Mouse (Mus musculus) heart, embryonic 11.5 days (tissue): ENCODE results near the gene Neto2. TPM values are rescaled to one million over a fixed set of nuclear protein-coding genes. Genes with fewer than 3 reads are reported as not detected.

Experiments used
- ATAC-seq: fragments of 200-750 bp; cut with Nextera tagmentation; replicated peaks from 2 replicates; pipeline ENCODE4 v1.8.0; 2017; ENCODE audit warnings: moderate library complexity; ENCODE audit not compliant: insufficient number of reproducible peaks, low FRiP score, low TSS enrichment
- H3K27ac ChIP-seq: fragments of 300-500 bp; sonication (generic); 2 replicates; pipeline ENCODE4 v1.5.1; 2014; ENCODE audit warnings: mild to moderate bottlenecking, low read depth, low read length
- H3K27me3 ChIP-seq: fragments of 300-500 bp; sonication (generic); 2 replicates; pipeline ENCODE4 v1.6.1; 2014; ENCODE audit warnings: mild to moderate bottlenecking, low read length, mixed read lengths; ENCODE audit not compliant: control insufficient read depth, insufficient read depth
- H3K36me3 ChIP-seq: fragments of 300-500 bp; sonication (generic); 2 replicates; pipeline ENCODE4 v1.6.1; 2014; ENCODE audit warnings: mild to moderate bottlenecking, low read length, moderate library complexity, mixed read lengths; ENCODE audit not compliant: control insufficient read depth, insufficient read depth
- H3K4me1 ChIP-seq: fragments of 300-500 bp; sonication (generic); 2 replicates; pipeline ENCODE4 v1.6.1; 2014; ENCODE audit warnings: low read length; ENCODE audit not compliant: control insufficient read depth, insufficient read depth
- H3K4me2 ChIP-seq: fragments of 300-500 bp; sonication (generic); 2 replicates; pipeline ENCODE4 v1.6.1; 2014; ENCODE audit warnings: mild to moderate bottlenecking, moderate library complexity
- H3K4me3 ChIP-seq: fragments of 300-500 bp; sonication (generic); 2 replicates; pipeline ENCODE4 v1.5.1; 2014; ENCODE audit warnings: low read depth, low read length
- H3K9ac ChIP-seq: fragments of 300-500 bp; sonication (generic); 2 replicates; pipeline ENCODE4 v1.6.1; 2014; ENCODE audit warnings: mild to moderate bottlenecking, low read depth, low read length, moderate library complexity
- H3K9me3 ChIP-seq: fragments of 300-500 bp; sonication (generic); replicated peaks from 2 replicates; pipeline ENCODE4 v1.6.1; 2016; ENCODE audit warnings: low read length; ENCODE audit not compliant: control insufficient read depth
- WGBS: fragments of 180-500 bp; shearing (Covaris S2); extraction: QIAGEN DNeasy Blood & Tissue Kit; methylation state at CpG from one replicate; pipeline ENCODE4 v1.1.7; 2014; ENCODE audit not compliant: insufficient replicate concordance; 5-methylcytosine and 5-hydroxymethylcytosine counted together
- polyA plus RNA-seq: library from polyadenylated mRNA; unstranded; fragments of >200 nt; fragmentation: Nextera tagmentation; extraction: Ambion mirVana; gene quantifications from 2 replicates; pipeline ENCODE4 v1.2.1, GENCODE M21; 2014

Gene Neto2
- polyA plus RNA-seq, 1 experiment from 2014 or later = 6.9 TPM

DNA sequence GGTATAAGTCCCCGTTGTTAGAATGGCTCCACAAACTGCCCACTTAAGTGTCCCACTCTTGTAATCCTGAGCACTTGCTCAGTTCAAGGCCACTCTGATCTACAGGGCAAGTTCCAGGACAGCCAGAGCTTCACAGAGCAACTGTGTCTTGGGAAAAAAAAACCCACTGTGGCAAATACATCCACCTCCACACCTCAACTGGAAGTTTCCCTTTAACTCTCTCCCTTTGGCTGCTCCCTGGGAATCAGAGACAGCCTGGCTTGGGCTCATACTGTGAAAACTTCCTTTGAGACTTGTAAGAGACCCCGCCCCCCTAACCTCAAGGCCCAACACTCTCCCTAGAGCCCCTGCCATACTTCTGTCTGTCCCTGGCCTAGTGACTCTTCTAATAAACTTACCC is 91.9 kb downstream of the Neto2 start:
- no peak overlapping the region for H3K4me3 ChIP-seq
- no peak overlapping the region for H3K9ac ChIP-seq
- H3K4me2 ChIP-seq = no peak overlapping the region
- no peak overlapping the region for H3K27ac ChIP-seq
- no peak for ATAC-seq
- H3K27me3 ChIP-seq = no peaks in the 10 kb centered on the region
- no peaks in the 10 kb centered on the region for H3K4me1 ChIP-seq
- no peaks in the 10 kb centered on the region for H3K36me3 ChIP-seq
- no peaks in the 10 kb centered on the region for H3K9me3 ChIP-seq
- WGBS = 76% methylated on average over 2 of the region's 2 CpGs

DNA sequence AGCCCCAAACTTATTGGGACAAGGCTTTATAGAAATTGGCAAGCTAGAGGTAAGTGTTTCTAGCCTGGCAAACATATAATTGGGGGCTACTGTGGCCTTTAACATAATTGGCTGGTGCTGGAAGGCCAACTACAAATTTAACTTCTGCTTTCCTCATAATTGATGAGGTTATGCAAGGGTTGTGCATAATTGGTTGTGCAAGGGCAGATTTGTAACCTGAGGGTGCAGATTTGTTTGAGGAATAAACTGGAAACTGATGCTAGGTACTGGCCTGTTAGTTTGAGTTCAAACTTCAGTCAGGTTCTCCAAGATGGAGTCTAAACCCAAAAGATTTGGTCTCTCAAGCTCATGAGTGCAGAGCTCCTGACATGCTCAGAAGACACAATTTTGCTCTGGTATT is 92.9 kb downstream of the Neto2 start:
- H3K9me3 ChIP-seq = no peaks in the 10 kb centered on the region
- H3K9ac ChIP-seq = no peak overlapping the region
- no peaks in the 10 kb centered on the region for H3K4me1 ChIP-seq
- H3K4me2 ChIP-seq = no peak overlapping the region
- ATAC-seq = no peak
- no peaks in the 10 kb centered on the region for H3K27me3 ChIP-seq
- no peak overlapping the region for H3K4me3 ChIP-seq
- no peaks in the 10 kb centered on the region for H3K36me3 ChIP-seq
- H3K27ac ChIP-seq = no peak overlapping the region

DNA sequence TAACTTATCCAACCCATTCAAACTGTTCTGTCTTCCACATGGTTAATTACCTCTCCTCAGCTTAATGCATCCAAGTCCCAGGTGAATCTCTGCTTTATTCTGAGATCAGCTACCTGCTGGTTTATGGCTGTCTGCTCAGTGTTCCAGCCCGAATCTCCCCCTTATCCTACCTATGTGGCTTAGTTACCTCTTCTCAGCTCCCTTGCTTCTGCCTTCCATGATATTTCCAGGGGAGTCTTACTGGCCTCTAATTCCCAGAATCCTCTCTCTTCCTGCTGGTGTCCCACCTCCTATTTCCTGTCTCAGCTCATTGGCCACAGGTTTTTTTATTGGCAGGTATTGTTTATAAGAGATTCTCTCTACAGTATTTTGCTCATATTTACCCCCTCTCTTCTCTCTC is 93.8 kb downstream of the Neto2 start:
- no peak for ATAC-seq
- Histone ChIP-seq H3K4me3 (no peak overlapping the region), H3K4me2 (no peak overlapping the region), H3K27me3 (no peaks in the 10 kb centered on the region), H3K9ac (no peak overlapping the region), H3K36me3 (no peaks in the 10 kb centered on the region), H3K27ac (no peak overlapping the region), H3K9me3 (no peaks in the 10 kb centered on the region), H3K4me1 (no peaks in the 10 kb centered on the region)
- WGBS = 84% methylated on average over 1 of the region's 1 CpGs

DNA sequence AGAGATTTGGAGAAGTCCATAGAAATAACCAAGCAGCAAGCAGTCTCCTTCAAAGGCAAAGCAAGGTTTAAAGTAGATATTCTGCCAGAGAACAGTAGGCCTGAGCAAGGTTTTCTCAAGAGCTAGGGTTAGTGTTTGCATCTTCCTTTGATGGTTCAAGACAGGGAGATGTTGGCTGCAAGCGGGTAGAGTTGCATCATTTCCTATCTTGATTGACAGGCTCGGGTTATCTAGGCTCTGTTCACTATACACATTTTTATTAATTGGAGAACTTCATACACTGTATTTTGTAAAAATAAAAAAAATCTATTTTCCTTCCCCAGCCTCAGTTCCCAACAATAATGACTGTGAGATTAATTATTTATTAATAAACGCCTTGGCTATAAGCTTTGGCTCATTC is 94.2 kb downstream of the Neto2 start:
- H3K27me3 ChIP-seq = no peaks in the 10 kb centered on the region
- H3K9me3 ChIP-seq = no peaks in the 10 kb centered on the region
- 74% methylated on average over 3 of the region's 3 CpGs for WGBS
- no peak overlapping the region for H3K4me3 ChIP-seq
- no peaks in the 10 kb centered on the region for H3K4me1 ChIP-seq
- no peak overlapping the region for H3K9ac ChIP-seq
- H3K36me3 ChIP-seq = no peaks in the 10 kb centered on the region
- no peak overlapping the region for H3K4me2 ChIP-seq
- no peak overlapping the region for H3K27ac ChIP-seq
- no peak for ATAC-seq

DNA sequence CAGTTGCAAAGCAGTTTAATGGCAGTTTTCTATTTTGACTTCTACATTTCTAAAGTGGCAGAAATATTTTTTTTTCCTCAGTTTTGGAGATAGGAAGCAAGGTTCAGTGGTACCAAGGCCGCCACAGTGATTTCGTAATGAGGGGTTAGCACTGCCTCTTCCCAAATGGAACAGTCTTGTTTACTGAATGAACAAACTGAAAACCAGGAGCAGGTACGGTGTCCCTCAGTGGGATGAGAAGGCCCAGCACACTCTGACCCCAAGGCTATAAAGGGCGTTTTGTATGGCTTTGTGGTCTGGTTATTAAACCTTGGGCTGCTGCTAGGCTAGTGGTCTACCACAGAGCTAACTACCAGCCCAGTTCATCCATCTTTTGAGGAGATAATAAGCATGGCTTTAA is 96.5 kb downstream of the Neto2 start:
- H3K9me3 ChIP-seq = no peaks in the 10 kb centered on the region
- no peak overlapping the region for H3K27ac ChIP-seq
- no peak overlapping the region for H3K4me2 ChIP-seq
- ATAC-seq = no peak
- no peaks in the 10 kb centered on the region for H3K36me3 ChIP-seq
- no peaks in the 10 kb centered on the region for H3K27me3 ChIP-seq
- no peak overlapping the region for H3K9ac ChIP-seq
- H3K4me1 ChIP-seq = no peaks in the 10 kb centered on the region
- no peak overlapping the region for H3K4me3 ChIP-seq
- WGBS = 75% methylated on average over 4 of the region's 4 CpGs

DNA sequence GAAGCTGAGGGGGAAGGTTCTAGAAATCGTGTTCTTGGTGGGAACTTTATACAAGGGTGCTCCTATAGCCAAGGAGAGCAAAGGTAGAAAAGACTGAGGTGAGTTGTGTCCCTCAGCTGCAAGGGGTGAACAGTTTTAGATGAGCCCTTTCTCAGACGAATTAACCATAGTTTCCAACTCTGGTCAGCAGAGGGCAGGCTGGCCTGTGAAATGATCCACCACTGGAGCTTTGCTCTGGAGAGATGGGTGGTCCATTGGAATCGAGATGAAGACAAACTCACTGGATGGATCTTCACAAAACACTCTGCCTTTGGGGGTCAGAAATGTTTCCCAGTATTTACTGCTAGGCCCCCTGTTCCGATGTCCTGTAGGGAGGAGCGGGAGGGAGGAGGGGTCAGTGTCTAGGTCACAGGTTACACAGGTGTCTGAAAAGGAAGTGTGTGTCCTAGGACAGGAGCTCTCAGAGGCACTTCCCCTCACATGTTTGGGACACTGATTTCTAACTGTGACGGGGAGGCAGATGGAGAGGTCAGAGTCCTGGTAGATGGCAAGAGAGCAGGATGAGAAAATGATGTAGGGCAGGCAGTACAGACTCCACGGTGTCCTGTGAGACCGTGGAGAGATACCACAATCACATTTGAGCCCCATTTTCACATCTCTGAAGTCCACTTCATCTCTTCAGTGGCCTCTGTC is 97.4 kb downstream of the Neto2 start:
- Histone ChIP-seq H3K4me2 (no peak overlapping the region), H3K9me3 (no peaks in the 10 kb centered on the region), H3K27me3 (no peaks in the 10 kb centered on the region), H3K4me3 (no peak overlapping the region), H3K36me3 (no peaks in the 10 kb centered on the region), H3K9ac (no peak overlapping the region), H3K4me1 (no peaks in the 10 kb centered on the region), H3K27ac (no peak overlapping the region)
- WGBS = 41% methylated on average over 8 of the region's 8 CpGs
- ATAC-seq = no peak

DNA sequence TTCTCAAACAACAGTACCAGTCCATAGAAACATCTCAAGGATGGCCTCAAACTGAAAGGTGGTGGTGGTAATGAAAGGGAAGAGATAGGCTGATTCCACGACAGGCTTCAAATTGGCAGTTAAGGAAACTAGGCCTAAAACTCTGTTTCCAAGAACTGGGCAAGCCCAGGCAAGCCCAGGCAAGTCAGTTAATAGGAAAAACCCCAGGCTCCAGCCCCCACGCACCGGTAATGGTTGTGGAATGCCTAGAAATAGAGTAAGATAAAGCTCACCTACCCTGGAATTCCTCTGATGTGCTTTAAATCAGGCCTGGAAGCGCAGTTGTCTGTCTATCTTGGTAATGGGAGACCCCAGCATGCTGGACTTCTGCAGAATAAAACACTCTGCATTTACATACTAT is 98.0 kb downstream of the Neto2 start:
- WGBS = 54% methylated on average over 4 of the region's 4 CpGs
- ATAC-seq = no peak

DNA sequence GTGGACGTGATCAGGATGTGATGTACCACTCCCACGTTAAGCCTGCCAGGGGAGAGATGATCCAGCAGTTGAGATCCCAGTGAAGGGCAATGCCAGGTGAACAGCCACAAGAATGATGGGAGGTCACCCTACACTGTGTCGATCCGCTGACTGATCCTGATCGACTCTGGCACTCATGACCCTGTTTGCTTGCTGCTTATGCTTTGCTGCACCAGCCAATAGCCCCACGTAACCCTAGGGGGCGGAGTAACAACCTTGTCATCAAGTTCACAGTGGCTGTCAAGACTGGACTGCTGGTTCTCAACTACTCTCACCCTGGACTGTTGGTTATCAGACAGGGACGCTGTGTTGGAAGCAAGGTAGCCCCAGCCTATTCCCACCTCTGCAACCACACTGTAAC is 99.0 kb downstream of the Neto2 start:
- H3K9me3 ChIP-seq = no peaks in the 10 kb centered on the region
- WGBS = 58% methylated on average over 8 of the region's 8 CpGs

More for the DNA sequence above, 98.0 kb downstream of the Neto2 start:
- Histone ChIP-seq H3K4me1 (no peaks in the 10 kb centered on the region), H3K27ac (no peak overlapping the region), H3K27me3 (no peaks in the 10 kb centered on the region), H3K36me3 (no peaks in the 10 kb centered on the region), H3K9ac (no peak overlapping the region), H3K4me2 (no peak overlapping the region), H3K9me3 (no peaks in the 10 kb centered on the region), H3K4me3 (no peak overlapping the region)

DNA sequence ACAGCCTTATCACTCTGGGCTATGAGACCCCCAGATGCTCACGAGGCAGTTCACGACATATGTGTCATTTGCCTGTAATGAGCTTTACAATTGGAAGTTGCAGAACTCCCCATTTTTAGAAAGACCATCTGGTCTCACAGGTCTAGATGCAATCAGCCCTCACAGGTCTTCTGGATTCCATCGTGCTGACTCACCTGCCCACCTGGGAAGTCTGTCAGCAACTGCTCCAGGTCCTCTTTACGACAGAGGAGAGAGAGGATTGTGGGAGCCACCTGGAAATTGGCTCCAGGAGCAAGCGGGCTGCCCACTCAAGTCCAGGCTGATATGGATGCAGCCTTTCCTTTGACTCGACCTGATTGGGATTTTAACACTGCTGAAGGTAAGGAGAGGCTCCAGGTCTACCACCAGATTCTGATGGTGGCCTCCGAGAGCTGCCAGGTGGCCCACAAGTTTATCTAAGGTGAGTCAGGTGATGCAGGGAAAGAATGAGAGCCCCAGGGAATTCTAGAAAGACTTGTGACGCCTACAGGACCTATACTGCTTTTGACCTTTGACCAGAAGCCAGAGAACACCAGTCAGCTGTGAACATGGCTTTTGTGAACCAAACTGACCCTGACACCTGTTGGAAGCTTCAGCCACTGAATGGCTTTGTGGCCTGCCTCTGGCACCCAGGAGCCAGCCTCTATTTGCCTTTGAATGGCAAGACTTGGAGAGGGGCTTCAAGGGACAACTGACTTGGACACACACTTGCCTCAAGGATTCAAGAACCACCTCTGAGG is 103.1 kb downstream of the Neto2 start:
- Histone ChIP-seq H3K4me1 (no peaks in the 10 kb centered on the region), H3K4me3 (no peak overlapping the region), H3K36me3 (no peaks in the 10 kb centered on the region), H3K4me2 (no peak overlapping the region), H3K9ac (no peak overlapping the region), H3K27me3 (no peaks in the 10 kb centered on the region), H3K9me3 (no peaks in the 10 kb centered on the region), H3K27ac (no peak overlapping the region)
- no peak for ATAC-seq
- 53% methylated on average over 8 of the region's 8 CpGs for WGBS

More for the DNA sequence above, 99.0 kb downstream of the Neto2 start:
- no peak for ATAC-seq
- no peaks in the 10 kb centered on the region for H3K4me1 ChIP-seq
- H3K27ac ChIP-seq = no peak overlapping the region
- H3K27me3 ChIP-seq = no peaks in the 10 kb centered on the region
- no peaks in the 10 kb centered on the region for H3K36me3 ChIP-seq
- H3K9ac ChIP-seq = no peak overlapping the region
- H3K4me2 ChIP-seq = no peak overlapping the region
- H3K4me3 ChIP-seq = no peak overlapping the region
